Mouse (Mus musculus) heart, adult 11 months (tissue): ENCODE data around the gene Ddah2.

Experiments used
- DNase-seq: peaks from one replicate; pipeline ENCODE4 v3.0.0; 2022

The Ddah2 gene

GRCm38 (mm10) chr17:35052271-35052798 is 6.5 kb upstream of the Ddah2 start:
- peak; percentile 92 for DNase-seq

GRCm38 (mm10) chr17:35055691-35056495 is 2.9 kb upstream of the Ddah2 start:
- peak; percentile 94 for DNase-seq

GRCm38 (mm10) chr17:35057090-35057489 is 1.7 kb upstream of the Ddah2 start:
- no peak for DNase-seq

GRCm38 (mm10) chr17:35058316-35058715 is 519 bp upstream of the Ddah2 start:
- peak; percentile 95 for DNase-seq

GRCm38 (mm10) chr17:35060071-35060470 is 1.2 kb downstream of the Ddah2 start:
- DNase-seq: peak; percentile 95

- peak; percentile 96 for DNase-seq
Observed at GRCm38 (mm10) chr17:35060737-35061297, 2.0 kb downstream of the Ddah2 start.

- peak; percentile 92 for DNase-seq
Observed at GRCm38 (mm10) chr17:35061299-35061698, 2.5 kb downstream of the Ddah2 start.

- peak; percentile 94 for DNase-seq
Observed at GRCm38 (mm10) chr17:35063466-35063865, 4.6 kb downstream of the Ddah2 start.

- no peak for DNase-seq
Observed at GRCm38 (mm10) chr17:35064378-35064877, 5.6 kb downstream of the Ddah2 start.

GRCm38 (mm10) chr17:35064951-35065947 is 6.4 kb downstream of the Ddah2 start, which contains the start of gene Ly6g6c:
Gene Ly6g6c (plus strand): TSS chr17:35065388.
- DNase-seq: peak; percentile 97

- DNase-seq: no peak
Observed at GRCm38 (mm10) chr17:35066084-35066483, 7.2 kb downstream of the Ddah2 start, which contains the start of gene Mpig6b. Gene Mpig6b (minus strand): TSS chr17:35066184.

GRCm38 (mm10) chr17:35068213-35068914 is 9.5 kb downstream of the Ddah2 start:
- no peak for DNase-seq

GRCm38 (mm10) chr17:35070556-35071229 is 11.9 kb downstream of the Ddah2 start:
- DNase-seq: peak; percentile 95

- DNase-seq: no peak
Observed at GRCm38 (mm10) chr17:35071454-35071853, 12.6 kb downstream of the Ddah2 start.

- DNase-seq: no peak
Observed at GRCm38 (mm10) chr17:35074097-35074496, 15.3 kb downstream of the Ddah2 start.

- DNase-seq: no peak
Observed at GRCm38 (mm10) chr17:35076507-35077176, 17.8 kb downstream of the Ddah2 start, which contains the start of gene Ly6g6e. Gene Ly6g6e (plus strand): TSS chr17:35076902.

- peak; percentile 94 for DNase-seq
Observed at GRCm38 (mm10) chr17:35077285-35077684, 18.4 kb downstream of the Ddah2 start.

GRCm38 (mm10) chr17:35077786-35078233 is 19.0 kb downstream of the Ddah2 start, which contains the start of gene Ly6g6d:
Gene Ly6g6d (minus strand): TSS chr17:35078065.
- DNase-seq: peak; percentile 97

GRCm38 (mm10) chr17:35079778-35080177 is 20.9 kb downstream of the Ddah2 start:
- peak; percentile 93 for DNase-seq

GRCm38 (mm10) chr17:35080248-35080647 is 21.4 kb downstream of the Ddah2 start:
- no peak for DNase-seq
